Mouse (Mus musculus) myocyte (in vitro differentiated cells): ENCODE results near the gene Stk16. TPM values are rescaled to one million over a fixed set of nuclear protein-coding genes. Genes with fewer than 3 reads are reported as not detected.

ENCODE experiments used
- H3K27me3 ChIP-seq: one replicate; pipeline ENCODE4 v1.6.1; 2011; ENCODE audit not compliant: control insufficient read depth, insufficient read depth, insufficient read length
- H3K36me3 ChIP-seq: one replicate; pipeline ENCODE4 v1.6.1; 2011; ENCODE audit not compliant: control insufficient read depth, insufficient read depth
- H3K4me2 ChIP-seq: one replicate; pipeline ENCODE4 v1.6.1; 2011; ENCODE audit warnings: low read depth, control low read depth
- H3K4me3 ChIP-seq: one replicate; pipeline ENCODE4 v1.5.1; 2011; ENCODE audit warnings: mild to moderate bottlenecking, control low read depth, moderate library complexity
- H3K79me2 ChIP-seq: one replicate; pipeline ENCODE4 v1.6.1; 2011; ENCODE audit not compliant: control insufficient read depth, insufficient read depth
- H3ac ChIP-seq: one replicate; pipeline ENCODE4 v1.6.1; 2011; ENCODE audit not compliant: control insufficient read depth, insufficient read length
- CEBPB ChIP-seq: IDR thresholded peaks from 2 replicates; pipeline ENCODE4 v1.6.1; 2011; ENCODE audit warnings: mild to moderate bottlenecking, moderate library complexity; ENCODE audit not compliant: poor library complexity, insufficient read depth, severe bottlenecking
- E2F4 ChIP-seq: IDR thresholded peaks from one replicate; pipeline ENCODE4 v1.6.1; 2011; ENCODE audit warnings: mild to moderate bottlenecking, control low read depth, moderate library complexity; ENCODE audit not compliant: insufficient read depth
- MAX ChIP-seq: IDR thresholded peaks from one replicate; pipeline ENCODE4 v1.6.1; 2011; ENCODE audit warnings: low read depth, mild to moderate bottlenecking, control low read depth
- MYOD1 ChIP-seq, 3 experiments: IDR thresholded peaks; one replicate each; pipeline ENCODE4 v1.6.1; 2011; ENCODE audit warnings: control low read depth in 2 of 3, low read depth in 2 of 3, mild to moderate bottlenecking in 2 of 3, moderate library complexity in 1 of 3; ENCODE audit not compliant: insufficient read length in 2 of 3, control insufficient read depth in 1 of 3
- MYOG ChIP-seq, 3 experiments: IDR thresholded peaks; one replicate each; pipeline ENCODE4 v1.6.1; 2011; ENCODE audit warnings: control low read depth in 2 of 3, low read depth in 2 of 3, mild to moderate bottlenecking in 2 of 3; ENCODE audit not compliant: insufficient read length in 2 of 3, control insufficient read depth in 1 of 3, insufficient read depth in 1 of 3
- POLR2A ChIP-seq: IDR thresholded peaks from one replicate; pipeline ENCODE4 v1.6.1; 2011; ENCODE audit warnings: low read depth, mild to moderate bottlenecking, control low read depth, moderate library complexity; ENCODE audit not compliant: insufficient read length
- POLR2AphosphoS2 ChIP-seq: IDR thresholded peaks from one replicate; pipeline ENCODE4 v1.6.1; 2011; ENCODE audit warnings: low read depth, control low read depth; ENCODE audit not compliant: insufficient read length
- REST ChIP-seq: IDR thresholded peaks from one replicate; pipeline ENCODE4 v1.6.1; 2011; ENCODE audit warnings: mild to moderate bottlenecking, control low read depth, moderate library complexity; ENCODE audit not compliant: insufficient read depth, insufficient read length
- SRF ChIP-seq: IDR thresholded peaks from one replicate; pipeline ENCODE4 v1.6.1; 2011; ENCODE audit warnings: low read depth; ENCODE audit not compliant: control insufficient read depth, insufficient read length
- TCF12 ChIP-seq: IDR thresholded peaks from one replicate; pipeline ENCODE4 v1.6.1; 2011; ENCODE audit warnings: mild to moderate bottlenecking, control low read depth; ENCODE audit not compliant: poor library complexity, insufficient read depth, severe bottlenecking
- TCF3 ChIP-seq: IDR thresholded peaks from one replicate; pipeline ENCODE4 v1.6.1; 2011; ENCODE audit warnings: low read depth, control low read depth; ENCODE audit not compliant: insufficient read length
- USF1 ChIP-seq: IDR thresholded peaks from one replicate; pipeline ENCODE4 v1.6.1; 2011; ENCODE audit warnings: low read depth, mild to moderate bottlenecking, control low read depth, moderate library complexity
- polyA plus RNA-seq: library from polyadenylated mRNA; unstranded; fragments of >200 nt; fragmentation: generic; extraction: Trizol; gene quantifications from one replicate; pipeline ENCODE4 v1.2.1, GENCODE M21; 2012; ENCODE audit warnings: missing spikeins

The Stk16 gene
- polyA plus RNA-seq, 1 experiment = 86.4 TPM

- Histone ChIP-seq H3K36me3 (peaks cover 19% of the 10 kb centered on the region), H3K27me3 (no peaks in the 10 kb centered on the region), H3K4me2 (no peak overlapping the region), H3ac (no peak overlapping the region), H3K79me2 (no peaks in the 10 kb centered on the region), H3K4me3 (no peak overlapping the region)
- no peak for TF ChIP-seq MYOG (IDR thresholded peaks at IDR 0.05; ENCODE audit: control insufficient read depth in 1 of 3, insufficient read depth in 1 of 3, insufficient read length in 2 of 3, low read depth in 2 of 3)
- TF ChIP-seq SRF = no peak
- no peak for TF ChIP-seq REST
- no peak for TF ChIP-seq POLR2A
- TF ChIP-seq CEBPB = no peak
- no peak for TF ChIP-seq TCF3
- no peak for TF ChIP-seq MAX
- no peak for TF ChIP-seq E2F4
- TF ChIP-seq MYOD1 (IDR thresholded peaks at IDR 0.05; ENCODE audit: control insufficient read depth in 1 of 3, insufficient read length in 2 of 3, low read depth in 2 of 3) = no peak
- no peak for TF ChIP-seq POLR2AphosphoS2
Measured at GRCm38 (mm10) chr1:75244836-75245235, 34.2 kb downstream of the Stk16 start.

GRCm38 (mm10) chr1:75247071-75247930 is 36.7 kb downstream of the Stk16 start:
- Histone ChIP-seq H3ac (no peak overlapping the region), H3K4me2 (peak overlapping the region; percentile 66), H3K27me3 (no peaks in the 10 kb centered on the region), H3K36me3 (peaks cover 7% of the 10 kb centered on the region), H3K79me2 (no peaks in the 10 kb centered on the region), H3K4me3 (no peak overlapping the region)
- no peak for TF ChIP-seq MYOD1 (IDR thresholded peaks at IDR 0.05; ENCODE audit: control insufficient read depth in 1 of 3, insufficient read length in 2 of 3, low read depth in 2 of 3)
- TF ChIP-seq USF1 = no peak
- no peak for TF ChIP-seq POLR2A
- TF ChIP-seq POLR2AphosphoS2 = no peak
- no peak for TF ChIP-seq TCF12
- no peak for TF ChIP-seq MAX
- no peak for TF ChIP-seq CEBPB

GRCm38 (mm10) chr1:75248041-75248772 is 37.6 kb downstream of the Stk16 start:
- H3ac ChIP-seq = no peak overlapping the region
- H3K27me3 ChIP-seq = no peaks in the 10 kb centered on the region
- H3K79me2 ChIP-seq = no peaks in the 10 kb centered on the region
- H3K4me3 ChIP-seq = no peak overlapping the region
- TF ChIP-seq MYOD1 (IDR thresholded peaks at IDR 0.05; ENCODE audit: control insufficient read depth in 1 of 3, insufficient read length in 2 of 3, low read depth in 2 of 3) = peak in 1 of 3 experiments; percentile 38
- TF ChIP-seq TCF3 = no peak
- TF ChIP-seq USF1 = no peak
- no peak for TF ChIP-seq TCF12
- no peak for TF ChIP-seq REST
- TF ChIP-seq E2F4 = no peak
- no peak for TF ChIP-seq MAX
- TF ChIP-seq POLR2A = peak; percentile 29
- TF ChIP-seq MYOG (IDR thresholded peaks at IDR 0.05; ENCODE audit: control insufficient read depth in 1 of 3, insufficient read depth in 1 of 3, insufficient read length in 2 of 3, low read depth in 2 of 3) = peak in 1 of 3 experiments; percentile 51
- TF ChIP-seq CEBPB = no peak
- TF ChIP-seq POLR2AphosphoS2 = peak; percentile 20
- TF ChIP-seq SRF = no peak
- H3K36me3 ChIP-seq = peaks cover under 1% of the 10 kb centered on the region
- peak overlapping the region; percentile 66 for H3K4me2 ChIP-seq

- no peak overlapping the region for H3ac ChIP-seq
- TF ChIP-seq MYOD1 (IDR thresholded peaks at IDR 0.05; ENCODE audit: control insufficient read depth in 1 of 3, insufficient read length in 2 of 3, low read depth in 2 of 3) = no peak
- TF ChIP-seq MYOG (IDR thresholded peaks at IDR 0.05; ENCODE audit: control insufficient read depth in 1 of 3, insufficient read depth in 1 of 3, insufficient read length in 2 of 3, low read depth in 2 of 3) = peak in 1 of 3 experiments; percentile 48
- no peak overlapping the region for H3K4me3 ChIP-seq
- H3K27me3 ChIP-seq = no peaks in the 10 kb centered on the region
- H3K79me2 ChIP-seq = no peaks in the 10 kb centered on the region
- no peaks in the 10 kb centered on the region for H3K36me3 ChIP-seq
- H3K4me2 ChIP-seq = no peak overlapping the region
Measured at GRCm38 (mm10) chr1:75250498-75250897, 39.9 kb downstream of the Stk16 start.
